Mouse (Mus musculus): ENCODE measurements at regions not wholly inside any gene's neighbourhood (a gene's known extent, or its start where the extent isn't known, plus 50 kb on each side); places are given as distances from the start of the nearest gene placed in this dataset.

GRCm38 (mm10) chr1:124706246-124706645 lies 660.9 kb upstream of the Dpp10 start:
- DNase-seq (ENCODE audit: low spot score) (no peak), ATAC-seq (no peak)
- Histone ChIP-seq H3K9me3 (ENCODE audit: low read length) (no peaks in the 10 kb centered on the region), H3K4me3 (ENCODE audit: low read depth, low read length) (no peak overlapping the region), H3K4me1 (ENCODE audit: insufficient read depth, low read depth, low read length) (no peaks in the 10 kb centered on the region), H3K27me3 (replicated peaks; ENCODE audit: insufficient read depth, low read length) (no peaks in the 10 kb centered on the region), H3K4me2 (replicated peaks; ENCODE audit: low read depth, low read length) (no peak overlapping the region), H3K36me3 (ENCODE audit: insufficient read depth, low read length) (no peaks in the 10 kb centered on the region), H3K27ac (ENCODE audit: low read length) (no peak overlapping the region), H3K9ac (replicated peaks; ENCODE audit: low read depth) (no peak overlapping the region)
- 74% methylated on average over 2 of the region's 2 CpGs for WGBS
- TF ChIP-seq CTCF (IDR thresholded peaks at IDR 0.05) (no peak), EP300 (IDR thresholded peaks at IDR 0.05) (no peak)

GRCm38 (mm10) chr1:124674420-124674819 lies 629.1 kb upstream of the Dpp10 start:
- no peaks in the 10 kb centered on the region for H3K4me1 ChIP-seq (ENCODE audit: insufficient read depth, low read depth, low read length)
- no peaks in the 10 kb centered on the region for H3K9me3 ChIP-seq (ENCODE audit: low read length)
- DNase-seq (ENCODE audit: low spot score) (no peak), ATAC-seq (no peak)
- 24% methylated on average over 2 of the region's 2 CpGs for WGBS
- H3K9ac ChIP-seq (replicated peaks; ENCODE audit: low read depth): no peak overlapping the region
- H3K4me3 ChIP-seq (ENCODE audit: low read depth, low read length): no peak overlapping the region
- H3K27ac ChIP-seq (ENCODE audit: low read length): no peak overlapping the region
- TF ChIP-seq CTCF (IDR thresholded peaks at IDR 0.05): peak; percentile 40
- TF ChIP-seq EP300 (IDR thresholded peaks at IDR 0.05): no peak
- H3K36me3 ChIP-seq (ENCODE audit: insufficient read depth, low read length): no peaks in the 10 kb centered on the region
- H3K27me3 ChIP-seq (replicated peaks; ENCODE audit: insufficient read depth, low read length): no peaks in the 10 kb centered on the region
- H3K4me2 ChIP-seq (replicated peaks; ENCODE audit: low read depth, low read length): no peak overlapping the region

- TF ChIP-seq EP300 (IDR thresholded peaks at IDR 0.05) (no peak), CTCF (IDR thresholded peaks at IDR 0.05) (no peak)
- Histone ChIP-seq H3K4me3 (ENCODE audit: low read depth, low read length) (no peak overlapping the region), H3K9ac (replicated peaks; ENCODE audit: low read depth) (no peak overlapping the region), H3K9me3 (ENCODE audit: low read length) (no peaks in the 10 kb centered on the region), H3K4me2 (replicated peaks; ENCODE audit: low read depth, low read length) (no peak overlapping the region), H3K36me3 (ENCODE audit: insufficient read depth, low read length) (no peaks in the 10 kb centered on the region), H3K27ac (ENCODE audit: low read length) (no peak overlapping the region), H3K27me3 (replicated peaks; ENCODE audit: insufficient read depth, low read length) (no peaks in the 10 kb centered on the region), H3K4me1 (ENCODE audit: insufficient read depth, low read depth, low read length) (no peaks in the 10 kb centered on the region)
- no peak for DNase-seq (ENCODE audit: low spot score)
- ATAC-seq: no peak
Observed at GRCm38 (mm10) chr1:124652872-124653271, 607.5 kb upstream of the Dpp10 start.

- no peak for ATAC-seq
- WGBS: 75% methylated on average over 3 of the region's 3 CpGs
Observed at GRCm38 (mm10) chr1:124652251-124652861, 607.0 kb upstream of the Dpp10 start.

GRCm38 (mm10) chr1:124635246-124635768 lies 589.9 kb upstream of the Dpp10 start:
- no peak for TF ChIP-seq EP300 (IDR thresholded peaks at IDR 0.05)
- no peak for TF ChIP-seq CTCF (IDR thresholded peaks at IDR 0.05)
- no peak overlapping the region for H3K27ac ChIP-seq (ENCODE audit: low read length)
- H3K4me3 ChIP-seq (ENCODE audit: low read depth, low read length): no peak overlapping the region
- no peak for DNase-seq (ENCODE audit: low spot score)
- ATAC-seq: no peak
- H3K4me2 ChIP-seq (replicated peaks; ENCODE audit: low read depth, low read length): no peak overlapping the region
- no peaks in the 10 kb centered on the region for H3K9me3 ChIP-seq (ENCODE audit: low read length)
- H3K9ac ChIP-seq (replicated peaks; ENCODE audit: low read depth): no peak overlapping the region
- no peaks in the 10 kb centered on the region for H3K27me3 ChIP-seq (replicated peaks; ENCODE audit: insufficient read depth, low read length)
- H3K4me1 ChIP-seq (ENCODE audit: insufficient read depth, low read depth, low read length): no peaks in the 10 kb centered on the region
- no peaks in the 10 kb centered on the region for H3K36me3 ChIP-seq (ENCODE audit: insufficient read depth, low read length)

More at GRCm38 (mm10) chr1:124652251-124652861, 607.0 kb upstream of the Dpp10 start:
- Histone ChIP-seq H3K4me2 (replicated peaks; ENCODE audit: low read depth, low read length) (no peak overlapping the region), H3K27me3 (replicated peaks; ENCODE audit: insufficient read depth, low read length) (no peaks in the 10 kb centered on the region), H3K27ac (ENCODE audit: low read length) (no peak overlapping the region), H3K4me1 (ENCODE audit: insufficient read depth, low read depth, low read length) (no peaks in the 10 kb centered on the region), H3K9ac (replicated peaks; ENCODE audit: low read depth) (no peak overlapping the region), H3K36me3 (ENCODE audit: insufficient read depth, low read length) (no peaks in the 10 kb centered on the region), H3K4me3 (ENCODE audit: low read depth, low read length) (no peak overlapping the region), H3K9me3 (ENCODE audit: low read length) (no peaks in the 10 kb centered on the region)
- TF ChIP-seq EP300 (IDR thresholded peaks at IDR 0.05) (no peak), CTCF (IDR thresholded peaks at IDR 0.05) (no peak)
- DNase-seq (ENCODE audit: low spot score): no peak

- no peak overlapping the region for H3K4me2 ChIP-seq (replicated peaks; ENCODE audit: low read depth, low read length)
- ATAC-seq: no peak
- no peak overlapping the region for H3K27ac ChIP-seq (ENCODE audit: low read length)
- H3K4me3 ChIP-seq (ENCODE audit: low read depth, low read length): no peak overlapping the region
- no peak for DNase-seq (ENCODE audit: low spot score)
- no peak overlapping the region for H3K9ac ChIP-seq (replicated peaks; ENCODE audit: low read depth)
- TF ChIP-seq EP300 (IDR thresholded peaks at IDR 0.05) (no peak), CTCF (IDR thresholded peaks at IDR 0.05) (no peak)
- H3K9me3 ChIP-seq (ENCODE audit: low read length): no peaks in the 10 kb centered on the region
- no peaks in the 10 kb centered on the region for H3K27me3 ChIP-seq (replicated peaks; ENCODE audit: insufficient read depth, low read length)
- H3K4me1 ChIP-seq (ENCODE audit: insufficient read depth, low read depth, low read length): no peaks in the 10 kb centered on the region
- no peaks in the 10 kb centered on the region for H3K36me3 ChIP-seq (ENCODE audit: insufficient read depth, low read length)
Observed at GRCm38 (mm10) chr1:124630084-124630483, 584.7 kb upstream of the Dpp10 start.

- WGBS: 80% methylated on average over 1 of the region's 1 CpGs
- ATAC-seq: no peak
Observed at GRCm38 (mm10) chr1:124584620-124585019, 539.3 kb upstream of the Dpp10 start.

More at GRCm38 (mm10) chr1:124584620-124585019, 539.3 kb upstream of the Dpp10 start:
- no peak for TF ChIP-seq CTCF (IDR thresholded peaks at IDR 0.05)
- no peak for TF ChIP-seq EP300 (IDR thresholded peaks at IDR 0.05)
- no peaks in the 10 kb centered on the region for H3K36me3 ChIP-seq (ENCODE audit: insufficient read depth, low read length)
- H3K9ac ChIP-seq (replicated peaks; ENCODE audit: low read depth): no peak overlapping the region
- H3K27me3 ChIP-seq (replicated peaks; ENCODE audit: insufficient read depth, low read length): no peaks in the 10 kb centered on the region
- no peak overlapping the region for H3K4me3 ChIP-seq (ENCODE audit: low read depth, low read length)
- H3K9me3 ChIP-seq (ENCODE audit: low read length): no peaks in the 10 kb centered on the region
- H3K4me1 ChIP-seq (ENCODE audit: insufficient read depth, low read depth, low read length): no peaks in the 10 kb centered on the region
- H3K27ac ChIP-seq (ENCODE audit: low read length): no peak overlapping the region
- no peak overlapping the region for H3K4me2 ChIP-seq (replicated peaks; ENCODE audit: low read depth, low read length)
- DNase-seq (ENCODE audit: low spot score): no peak
